Mouse (Mus musculus) retina, embryonic 14.5 days (tissue): ENCODE data around the gene A730049H05Rik.

Source experiments
- DNase-seq: peaks from one replicate; pipeline ENCODE4 v3.0.0-alpha.2; 2015; ENCODE audit warnings: low spot score

A730049H05Rik gene

GRCm38 (mm10) chr6:92827360-92827759, 11.1 kb downstream of the A730049H05Rik start:
- DNase-seq = no peak

GRCm38 (mm10) chr6:92829148-92829547, 12.9 kb downstream of the A730049H05Rik start:
- no peak for DNase-seq

- DNase-seq = no peak
Measured at GRCm38 (mm10) chr6:92831106-92831505, 14.8 kb downstream of the A730049H05Rik start.

- DNase-seq = no peak
Measured at GRCm38 (mm10) chr6:92842000-92842399, 25.7 kb downstream of the A730049H05Rik start.

- DNase-seq = no peak
Measured at GRCm38 (mm10) chr6:92843474-92843873, 27.2 kb downstream of the A730049H05Rik start.

- DNase-seq = no peak
Measured at GRCm38 (mm10) chr6:92845898-92846297, 29.6 kb downstream of the A730049H05Rik start.

GRCm38 (mm10) chr6:92846614-92847013, 30.3 kb downstream of the A730049H05Rik start:
- no peak for DNase-seq

- DNase-seq = no peak
Measured at GRCm38 (mm10) chr6:92849208-92849607, 32.9 kb downstream of the A730049H05Rik start.

GRCm38 (mm10) chr6:92850250-92850649, 34.0 kb downstream of the A730049H05Rik start:
- peak; percentile 39 for DNase-seq

- DNase-seq = no peak
Measured at GRCm38 (mm10) chr6:92854873-92855272, 38.6 kb downstream of the A730049H05Rik start.

GRCm38 (mm10) chr6:92857761-92858160, 41.5 kb downstream of the A730049H05Rik start:
- DNase-seq = no peak

GRCm38 (mm10) chr6:92858721-92859510, 42.6 kb downstream of the A730049H05Rik start:
- no peak for DNase-seq

- DNase-seq = no peak
Measured at GRCm38 (mm10) chr6:92860285-92860912, 44.1 kb downstream of the A730049H05Rik start.

- DNase-seq = no peak
Measured at GRCm38 (mm10) chr6:92862599-92862998, 46.3 kb downstream of the A730049H05Rik start.

GRCm38 (mm10) chr6:92869089-92869581, 52.9 kb downstream of the A730049H05Rik start, which contains the start of gene Gm15737:
Gene Gm15737, plus strand, starts transcription at chr6:92869357.
- no peak for DNase-seq

- no peak for DNase-seq
Measured at GRCm38 (mm10) chr6:92869582-92870219, 53.4 kb downstream of the A730049H05Rik start.

- peak; percentile 16 for DNase-seq
Measured at GRCm38 (mm10) chr6:92871813-92872212, 55.5 kb downstream of the A730049H05Rik start.

GRCm38 (mm10) chr6:92872766-92873165, 56.5 kb downstream of the A730049H05Rik start:
- DNase-seq = no peak

GRCm38 (mm10) chr6:92874854-92875253, 58.6 kb downstream of the A730049H05Rik start:
- no peak for DNase-seq

- DNase-seq = no peak
Measured at GRCm38 (mm10) chr6:92875340-92875739, 59.1 kb downstream of the A730049H05Rik start.

- DNase-seq = no peak
Measured at GRCm38 (mm10) chr6:92876121-92876520, 59.8 kb downstream of the A730049H05Rik start.

- no peak for DNase-seq
Measured at GRCm38 (mm10) chr6:92877236-92877635, 61.0 kb downstream of the A730049H05Rik start.

GRCm38 (mm10) chr6:92878771-92879170, 62.5 kb downstream of the A730049H05Rik start:
- DNase-seq = no peak
